Comparison of ENCODE assay signal across 1 mouse cellular context in the genomic region with DNA sequence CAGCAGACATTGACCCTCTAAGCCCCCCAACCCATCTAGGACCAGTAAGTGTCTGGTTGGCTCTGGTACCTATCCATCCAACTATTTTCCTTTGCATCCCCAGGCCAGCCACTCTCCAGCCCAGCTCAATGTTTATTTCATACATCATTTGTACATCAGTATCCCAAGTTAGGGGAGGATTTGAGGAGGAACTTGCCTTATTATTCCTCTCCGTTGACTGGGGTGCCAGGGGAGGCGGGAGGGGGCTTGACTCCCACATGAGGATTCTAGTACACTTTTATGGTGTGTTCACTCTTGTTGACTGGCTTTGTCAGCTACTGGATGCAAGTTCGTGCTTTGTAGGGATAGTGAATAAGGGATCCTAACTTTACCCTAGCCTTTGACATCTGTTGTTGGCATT.
TF ChIP-seq lines count a peak whose summit lies in the region.

No protein-coding gene starts in this region.

TF ChIP-seq in MEL, 35 proteins besides CTCF, POLR2A, EP300 and RAD21:
- TF ChIP-seq MAZ (IDR thresholded peaks at IDR 0.05; ENCODE audit: low read depth, low read length), result no peak
- TF ChIP-seq USF1 (IDR thresholded peaks at IDR 0.05; ENCODE audit: low read depth, low read length), result no peak
- TF ChIP-seq JUND (IDR thresholded peaks at IDR 0.05; ENCODE audit: low read depth, low read length), result no peak
